Mouse (Mus musculus) kidney, adult 8-10 months (tissue): Measurements from ENCODE around the gene E2f8.
A peak's percentile ranks its signal among the peaks of the same experiment; 100 is the strongest.

Experiments
- DNase-seq, 2 experiments: peaks; one replicate each; pipeline ENCODE4 v3.0.0; 2022

The E2f8 gene

GRCm38 (mm10) chr7:48881486-48881885, at the start of gene E2f8:
Gene E2f8 (minus strand): TSS chr7:48881596.
- peak; percentile 44 to 65 for DNase-seq

GRCm38 (mm10) chr7:48930399-48930798, 49.0 kb upstream of the E2f8 start:
- peak; percentile 66 to 74 for DNase-seq

GRCm38 (mm10) chr7:48928364-48928763, 47.0 kb upstream of the E2f8 start:
- peak; percentile 19 to 54 for DNase-seq

GRCm38 (mm10) chr7:48925214-48925613, 43.8 kb upstream of the E2f8 start:
- peak; percentile 10 to 20 for DNase-seq

GRCm38 (mm10) chr7:48923620-48924019, 42.2 kb upstream of the E2f8 start:
- DNase-seq = no peak

GRCm38 (mm10) chr7:48918389-48918788, 37.0 kb upstream of the E2f8 start:
- DNase-seq = no peak

GRCm38 (mm10) chr7:48917988-48918387, 36.6 kb upstream of the E2f8 start:
- DNase-seq = no peak

GRCm38 (mm10) chr7:48917463-48917862, 36.1 kb upstream of the E2f8 start:
- no peak for DNase-seq

- DNase-seq = no peak
Observed at GRCm38 (mm10) chr7:48914630-48915506, 33.5 kb upstream of the E2f8 start.

- no peak for DNase-seq
Observed at GRCm38 (mm10) chr7:48911146-48911545, 29.8 kb upstream of the E2f8 start.

GRCm38 (mm10) chr7:48910282-48910681, 28.9 kb upstream of the E2f8 start:
- no peak for DNase-seq

- DNase-seq = no peak
Observed at GRCm38 (mm10) chr7:48909342-48909671, 27.9 kb upstream of the E2f8 start.

GRCm38 (mm10) chr7:48908521-48909341, 27.3 kb upstream of the E2f8 start, which contains the start of gene Nav2:
Gene Nav2 (plus strand): TSS chr7:48908716.
- no peak for DNase-seq

- DNase-seq = no peak
Observed at GRCm38 (mm10) chr7:48902454-48902853, 21.1 kb upstream of the E2f8 start.

- DNase-seq = no peak
Observed at GRCm38 (mm10) chr7:48900408-48901167, 19.2 kb upstream of the E2f8 start.

- no peak for DNase-seq
Observed at GRCm38 (mm10) chr7:48898416-48898815, 17.0 kb upstream of the E2f8 start.

- DNase-seq = no peak
Observed at GRCm38 (mm10) chr7:48897539-48898163, 16.3 kb upstream of the E2f8 start.

- DNase-seq = no peak
Observed at GRCm38 (mm10) chr7:48896051-48896450, 14.7 kb upstream of the E2f8 start.

- DNase-seq = no peak
Observed at GRCm38 (mm10) chr7:48895475-48895874, 14.1 kb upstream of the E2f8 start.

GRCm38 (mm10) chr7:48894763-48895162, 13.4 kb upstream of the E2f8 start:
- DNase-seq = no peak

- DNase-seq = peak; percentile 19 to 67
Observed at GRCm38 (mm10) chr7:48894152-48894551, 12.8 kb upstream of the E2f8 start.

GRCm38 (mm10) chr7:48893093-48893492, 11.7 kb upstream of the E2f8 start:
- no peak for DNase-seq

GRCm38 (mm10) chr7:48891029-48891428, 9.6 kb upstream of the E2f8 start:
- no peak for DNase-seq
